Mouse (Mus musculus): ENCODE results near the gene Snrpe. TPM values are rescaled to one million over a fixed set of nuclear protein-coding genes. Genes with fewer than 3 reads are reported as not detected.
A peak's percentile ranks its signal among the peaks of the same experiment; 100 is the strongest.

The Snrpe gene
- 734 and 747 TPM in 2 replicates for polyA plus RNA-seq (2015; fragmentation: Nextera tagmentation; extraction: Ambion mirVana)

DNA sequence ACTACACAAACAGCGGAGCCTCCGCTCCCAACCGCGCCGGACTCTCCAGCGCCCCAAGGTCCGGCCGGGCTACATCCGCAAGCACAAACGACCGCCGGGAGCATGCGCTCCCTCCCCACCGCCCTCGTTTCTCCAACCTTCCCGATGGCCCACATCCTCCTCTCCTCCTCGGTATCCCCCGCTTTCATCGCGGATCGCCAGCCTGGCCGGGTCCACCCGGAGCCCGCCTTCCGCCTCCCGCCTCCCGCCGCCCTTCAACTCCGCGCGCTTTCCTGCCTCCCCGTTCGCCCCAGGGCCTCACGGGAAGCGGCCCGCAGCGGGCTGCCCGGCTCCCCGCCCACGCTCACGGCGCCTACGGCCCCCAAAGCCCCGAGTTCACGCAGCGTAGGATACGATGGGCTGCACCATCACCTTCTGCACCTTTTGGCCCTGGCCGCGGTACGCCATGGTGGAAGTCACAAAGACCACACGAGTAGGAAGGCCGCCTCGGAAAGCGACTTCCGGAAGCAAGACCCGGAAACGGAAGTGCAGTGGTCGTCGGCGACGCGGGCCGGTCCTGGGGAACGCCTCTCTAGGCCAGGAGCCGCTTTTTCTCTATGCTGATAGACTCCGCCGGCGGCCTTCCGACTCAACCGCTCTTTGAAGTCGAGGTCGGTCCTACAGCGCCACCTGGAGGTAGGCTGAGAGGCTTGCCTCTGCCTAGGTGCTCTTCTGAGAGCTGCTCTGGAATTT, at the start of gene Snrpe:
TSS of gene Snrpe (minus strand) at position 521 of the 732 bp plus-strand sequence.
- no peaks in the 10 kb centered on the region for H3K9me3 ChIP-seq
- ATAC-seq (ENCODE audit: insufficient number of reproducible peaks, insufficient read depth, low FRiP score, low TSS enrichment, low read depth) = peak; percentile 94
- H3K27ac ChIP-seq = peak within 1 kb of the TSS; percentile 91
- no peaks in the 10 kb centered on the region for H3K27me3 ChIP-seq
- H3K4me2 ChIP-seq = peak within 1 kb of the TSS; percentile 66
- peak within 1 kb of the TSS; percentile 97 for H3K9ac ChIP-seq
- H3K4me1 ChIP-seq = peaks cover 9% of the 10 kb centered on the region; the same call in 1 of the 2 replicates
- H3K4me3 ChIP-seq = peak within 1 kb of the TSS; percentile 97
- H3K36me3 ChIP-seq = peaks cover 47% of the 10 kb centered on the region
- under 1% methylated on average over 69 of the region's 73 CpGs for WGBS

DNA sequence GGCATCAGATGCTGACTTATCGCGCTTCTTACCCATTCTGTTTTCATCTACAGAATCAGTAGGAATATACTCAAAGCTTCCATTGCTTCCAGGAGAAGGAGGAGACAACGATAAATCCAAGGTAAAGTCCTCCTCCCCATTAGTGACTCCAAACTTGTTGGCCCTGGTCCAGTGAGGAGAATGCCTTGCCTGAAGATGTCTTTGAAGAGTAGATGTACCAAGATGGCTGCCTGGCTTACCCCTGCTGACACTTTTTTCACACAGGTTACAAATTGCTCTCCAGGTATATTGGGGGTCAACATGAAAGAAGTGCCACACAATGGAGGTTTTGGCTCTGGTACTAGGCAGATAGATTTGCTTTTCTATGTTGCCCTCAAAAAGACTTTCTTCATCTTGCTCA, 48.8 kb upstream of the Snrpe start:
- peaks cover 37% of the 10 kb centered on the region for H3K36me3 ChIP-seq
- H3K27me3 ChIP-seq = no peaks in the 10 kb centered on the region
- no peaks in the 10 kb centered on the region for H3K9me3 ChIP-seq
- H3K9ac ChIP-seq = no peak overlapping the region
- WGBS = 76% methylated on average over 3 of the region's 3 CpGs
- no peak overlapping the region for H3K27ac ChIP-seq
- no peak for ATAC-seq (ENCODE audit: insufficient number of reproducible peaks, insufficient read depth, low FRiP score, low TSS enrichment, low read depth)
- H3K4me2 ChIP-seq = peak overlapping the region; percentile 87
- peaks cover 40% of the 10 kb centered on the region for H3K4me1 ChIP-seq
- no peak overlapping the region; the same call in 1 of the 2 replicates for H3K4me3 ChIP-seq

DNA sequence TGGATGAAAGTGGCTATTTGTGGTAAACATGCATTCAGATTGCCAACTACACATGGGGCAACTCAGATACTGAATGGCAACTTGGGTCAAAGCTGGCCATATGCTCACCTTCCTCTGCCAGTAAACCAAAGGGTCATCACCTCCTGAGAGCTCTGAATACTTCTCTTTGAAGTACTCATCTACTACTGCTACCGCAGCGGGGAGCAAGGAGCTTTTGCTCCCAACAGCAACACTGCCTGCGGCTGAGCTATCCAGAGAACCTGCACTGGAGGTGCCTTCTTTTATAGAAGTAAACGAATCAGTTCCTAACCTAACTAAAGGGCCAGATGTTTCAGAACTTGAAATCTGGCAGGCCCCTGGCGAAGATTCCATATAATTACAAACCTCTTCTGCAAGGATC, 46.7 kb upstream of the Snrpe start:
- Histone ChIP-seq H3K9me3 (no peaks in the 10 kb centered on the region), H3K27ac (no peak overlapping the region), H3K9ac (no peak overlapping the region), H3K36me3 (peaks cover 42% of the 10 kb centered on the region), H3K4me3 (no peak overlapping the region), H3K4me2 (peak overlapping the region; percentile 16; the same call in 1 of the 2 replicates), H3K4me1 (peaks cover 40% of the 10 kb centered on the region), H3K27me3 (no peaks in the 10 kb centered on the region)
- WGBS = 70% methylated on average over 5 of the region's 5 CpGs
- no peak for ATAC-seq (ENCODE audit: insufficient number of reproducible peaks, insufficient read depth, low FRiP score, low TSS enrichment, low read depth)

DNA sequence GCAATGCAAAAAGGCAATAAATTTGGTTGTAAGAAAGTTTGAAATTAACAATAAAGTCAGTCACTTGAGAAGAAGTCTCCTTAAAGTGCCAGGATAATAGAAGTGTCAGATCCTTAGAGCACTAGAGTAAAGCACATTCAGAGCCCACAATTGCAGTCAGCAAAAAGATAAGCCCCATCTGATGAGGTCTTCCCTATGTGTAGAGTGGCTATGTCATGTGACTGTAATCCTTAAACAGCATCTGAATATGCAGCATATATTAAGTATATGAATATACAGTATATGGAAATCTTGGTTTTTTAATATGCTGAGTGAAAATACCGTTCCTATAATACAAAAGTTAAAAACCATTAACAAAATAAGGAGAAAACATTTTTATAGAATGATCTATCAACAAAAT, 42.9 kb upstream of the Snrpe start:
- Histone ChIP-seq H3K4me1 (peaks cover 17% of the 10 kb centered on the region), H3K4me3 (no peak overlapping the region), H3K27me3 (no peaks in the 10 kb centered on the region), H3K36me3 (peaks cover 41% of the 10 kb centered on the region), H3K9ac (no peak overlapping the region), H3K9me3 (no peaks in the 10 kb centered on the region), H3K27ac (no peak overlapping the region), H3K4me2 (no peak overlapping the region)
- ATAC-seq (ENCODE audit: insufficient number of reproducible peaks, insufficient read depth, low FRiP score, low TSS enrichment, low read depth) = no peak
- WGBS = 97% methylated on average over 1 of the region's 1 CpGs

DNA sequence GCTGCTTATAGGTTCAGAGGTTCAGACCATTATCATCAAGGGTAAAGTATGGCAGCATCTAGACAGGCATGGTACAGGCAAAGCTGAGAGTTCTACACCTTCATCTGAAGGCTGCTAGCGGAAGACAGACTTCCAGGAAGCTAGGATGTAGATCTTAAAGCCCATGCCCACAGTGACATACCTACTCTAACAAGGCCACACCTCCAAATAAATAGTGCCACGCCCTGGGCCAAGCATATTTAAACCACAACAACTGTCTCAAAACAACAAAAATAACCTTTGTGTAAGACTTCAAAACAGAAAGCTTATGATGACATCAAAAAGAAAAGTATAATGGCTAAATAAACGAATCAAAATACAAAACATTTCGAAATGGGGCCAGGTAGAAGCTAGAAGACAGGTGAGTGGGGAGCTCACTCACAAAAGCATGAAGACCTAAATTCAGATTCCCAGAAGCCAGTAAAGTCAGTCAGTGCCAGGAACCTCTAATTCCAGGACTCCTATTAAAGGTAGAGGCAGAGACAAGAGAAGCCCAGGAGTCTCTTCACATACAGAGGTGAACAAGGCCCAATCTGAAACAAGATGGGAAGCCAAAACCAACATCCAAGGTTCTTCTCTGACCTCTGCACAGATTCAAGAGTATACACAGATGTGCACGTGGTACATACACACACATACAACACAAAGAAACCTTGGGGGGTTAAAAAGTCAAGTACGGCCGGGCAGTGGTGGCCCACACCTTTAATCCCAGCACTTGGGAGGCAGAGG, 40.4 kb upstream of the Snrpe start:
- Histone ChIP-seq H3K36me3 (peaks cover 45% of the 10 kb centered on the region), H3K4me3 (no peak overlapping the region), H3K4me2 (no peak overlapping the region), H3K27me3 (no peaks in the 10 kb centered on the region), H3K9me3 (no peaks in the 10 kb centered on the region), H3K27ac (no peak overlapping the region), H3K4me1 (no peaks in the 10 kb centered on the region), H3K9ac (no peak overlapping the region)
- WGBS = 97% methylated on average over 7 of the region's 7 CpGs
- ATAC-seq (ENCODE audit: insufficient number of reproducible peaks, insufficient read depth, low FRiP score, low TSS enrichment, low read depth) = no peak

GRCm38 (mm10) chr1:133645652-133646051, 35.6 kb upstream of the Snrpe start:
- no peaks in the 10 kb centered on the region for H3K9me3 ChIP-seq
- no peak overlapping the region for H3K27ac ChIP-seq
- H3K4me2 ChIP-seq = no peak overlapping the region
- no peaks in the 10 kb centered on the region for H3K4me1 ChIP-seq
- peaks cover 71% of the 10 kb centered on the region for H3K36me3 ChIP-seq
- no peak overlapping the region for H3K4me3 ChIP-seq
- WGBS = 97% methylated on average over 5 of the region's 5 CpGs
- H3K27me3 ChIP-seq = no peaks in the 10 kb centered on the region
- no peak overlapping the region for H3K9ac ChIP-seq
- ATAC-seq (ENCODE audit: insufficient number of reproducible peaks, insufficient read depth, low FRiP score, low TSS enrichment, low read depth) = no peak

GRCm38 (mm10) chr1:133641163-133641562, 31.1 kb upstream of the Snrpe start:
- WGBS = 87% methylated on average over 2 of the region's 2 CpGs
- Histone ChIP-seq H3K4me2 (no peak overlapping the region), H3K4me3 (no peak overlapping the region), H3K36me3 (peaks cover 96% of the 10 kb centered on the region), H3K9me3 (no peaks in the 10 kb centered on the region), H3K27me3 (no peaks in the 10 kb centered on the region), H3K4me1 (no peaks in the 10 kb centered on the region), H3K27ac (no peak overlapping the region), H3K9ac (no peak overlapping the region)
- no peak for ATAC-seq (ENCODE audit: insufficient number of reproducible peaks, insufficient read depth, low FRiP score, low TSS enrichment, low read depth)

- Histone ChIP-seq H3K4me3 (no peak overlapping the region), H3K9me3 (no peaks in the 10 kb centered on the region), H3K4me2 (no peak overlapping the region), H3K9ac (no peak overlapping the region), H3K4me1 (no peaks in the 10 kb centered on the region), H3K27me3 (no peaks in the 10 kb centered on the region), H3K27ac (no peak overlapping the region), H3K36me3 (peaks cover 96% of the 10 kb centered on the region)
- ATAC-seq (ENCODE audit: insufficient number of reproducible peaks, insufficient read depth, low FRiP score, low TSS enrichment, low read depth) = no peak
- 84% methylated on average over 6 of the region's 6 CpGs for WGBS
These were observed 28.4 kb upstream of the Snrpe start for GRCm38 (mm10) chr1:133638517-133638916.

- Histone ChIP-seq H3K27me3 (no peaks in the 10 kb centered on the region), H3K27ac (no peak overlapping the region), H3K4me3 (no peak overlapping the region), H3K4me1 (no peaks in the 10 kb centered on the region), H3K9me3 (no peaks in the 10 kb centered on the region), H3K4me2 (no peak overlapping the region), H3K36me3 (peaks cover 88% of the 10 kb centered on the region), H3K9ac (no peak overlapping the region)
- 89% methylated on average over 2 of the region's 2 CpGs for WGBS
- no peak for ATAC-seq (ENCODE audit: insufficient number of reproducible peaks, insufficient read depth, low FRiP score, low TSS enrichment, low read depth)
These were observed 22.1 kb upstream of the Snrpe start for GRCm38 (mm10) chr1:133632168-133632567.

DNA sequence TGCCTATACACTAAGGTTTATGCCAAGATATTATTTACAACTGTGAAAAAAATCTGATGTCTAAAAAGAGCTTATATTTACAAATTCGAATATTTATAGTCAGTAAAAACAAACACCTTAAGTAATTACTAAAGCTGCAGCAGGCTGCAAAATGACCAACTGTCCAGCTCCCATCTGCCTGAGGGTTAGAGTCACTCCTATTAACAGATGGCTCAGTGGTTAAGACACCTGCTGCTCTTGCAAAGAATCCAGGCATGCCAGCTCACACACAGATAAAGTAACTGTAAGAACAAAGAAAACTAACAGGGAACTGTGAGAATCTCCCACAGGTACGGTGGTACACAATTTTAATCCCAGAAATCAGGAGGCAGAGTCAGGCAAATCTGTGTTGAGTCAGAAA, 15.0 kb upstream of the Snrpe start:
- no peak for ATAC-seq (ENCODE audit: insufficient number of reproducible peaks, insufficient read depth, low FRiP score, low TSS enrichment, low read depth)
- 77% methylated on average over 2 of the region's 2 CpGs for WGBS
- no peak overlapping the region for H3K27ac ChIP-seq
- no peak overlapping the region for H3K4me2 ChIP-seq
- no peaks in the 10 kb centered on the region for H3K9me3 ChIP-seq
- no peaks in the 10 kb centered on the region for H3K27me3 ChIP-seq
- no peak overlapping the region for H3K4me3 ChIP-seq
- no peak overlapping the region for H3K9ac ChIP-seq
- no peaks in the 10 kb centered on the region for H3K4me1 ChIP-seq
- peaks cover 87% of the 10 kb centered on the region for H3K36me3 ChIP-seq

GRCm38 (mm10) chr1:133618311-133618710, 8.2 kb upstream of the Snrpe start:
- no peak overlapping the region for H3K27ac ChIP-seq
- no peaks in the 10 kb centered on the region for H3K27me3 ChIP-seq
- no peaks in the 10 kb centered on the region for H3K9me3 ChIP-seq
- H3K4me2 ChIP-seq = no peak overlapping the region
- H3K36me3 ChIP-seq = peaks cover 78% of the 10 kb centered on the region
- no peak overlapping the region for H3K4me3 ChIP-seq
- no peak for ATAC-seq (ENCODE audit: insufficient number of reproducible peaks, insufficient read depth, low FRiP score, low TSS enrichment, low read depth)
- no peaks in the 10 kb centered on the region for H3K4me1 ChIP-seq
- H3K9ac ChIP-seq = no peak overlapping the region
- WGBS = 77% methylated on average over 8 of the region's 8 CpGs

DNA sequence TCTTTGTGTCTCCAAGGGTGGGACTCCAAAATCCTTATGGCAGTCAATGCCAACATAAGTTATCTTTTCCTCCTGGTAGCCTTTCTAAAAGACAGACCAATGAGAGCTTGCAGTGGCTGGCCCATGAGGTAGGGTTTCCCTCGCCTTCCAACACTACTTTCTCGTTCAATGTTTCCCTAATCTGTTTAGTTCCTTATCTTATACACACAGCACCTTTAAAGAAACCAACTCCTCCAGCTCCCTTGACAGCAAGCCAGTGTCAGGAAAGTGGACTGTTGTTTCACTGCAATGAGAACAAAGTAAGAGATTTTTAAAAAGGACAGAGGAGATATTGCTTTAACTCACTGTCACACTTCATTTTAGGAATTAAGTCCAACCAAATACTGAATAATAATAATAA, 7.8 kb upstream of the Snrpe start:
- Histone ChIP-seq H3K27me3 (no peaks in the 10 kb centered on the region), H3K9ac (no peak overlapping the region), H3K9me3 (no peaks in the 10 kb centered on the region), H3K27ac (no peak overlapping the region), H3K4me3 (no peak overlapping the region), H3K4me2 (no peak overlapping the region), H3K4me1 (no peaks in the 10 kb centered on the region), H3K36me3 (peaks cover 74% of the 10 kb centered on the region)
- no peak for ATAC-seq (ENCODE audit: insufficient number of reproducible peaks, insufficient read depth, low FRiP score, low TSS enrichment, low read depth)
- WGBS = 68% methylated on average over 2 of the region's 2 CpGs

Measured in embryonic facial prominence, embryonic 13.5 days (tissue).